Mouse (Mus musculus) kidney, embryonic 15.5 days (tissue): ENCODE measurements at regions not wholly inside any gene's neighbourhood (a gene's known extent, or its start where the extent isn't known, plus 50 kb on each side); places are given as distances from the start of the nearest gene placed in this dataset.

Source experiments
- ATAC-seq: fragments of 200-750 bp; cut with Nextera tagmentation; replicated peaks from 2 replicates; pipeline ENCODE4 v1.8.0; 2017; ENCODE audit warnings: moderate TSS enrichment; ENCODE audit not compliant: low FRiP score
- H3K27ac ChIP-seq: fragments of 300-500 bp; sonication (generic); 2 replicates; pipeline ENCODE4 v1.5.1; 2015; ENCODE audit warnings: mild to moderate bottlenecking, inconsistent platforms
- H3K27me3 ChIP-seq: fragments of 300-500 bp; sonication (generic); 2 replicates; pipeline ENCODE4 v1.6.1; 2015; ENCODE audit warnings: inconsistent platforms
- H3K36me3 ChIP-seq: fragments of 300-500 bp; sonication (generic); 2 replicates; pipeline ENCODE4 v1.6.1; 2015; ENCODE audit warnings: inconsistent platforms
- H3K4me1 ChIP-seq: fragments of 300-500 bp; sonication (generic); 2 replicates; pipeline ENCODE4 v1.6.1; 2015; ENCODE audit warnings: inconsistent platforms
- H3K4me2 ChIP-seq: fragments of 300-500 bp; sonication (generic); 2 replicates; pipeline ENCODE4 v1.6.1; 2015; ENCODE audit warnings: moderate library complexity, mild to moderate bottlenecking, inconsistent platforms
- H3K4me3 ChIP-seq: fragments of 300-500 bp; sonication (generic); replicated peaks from 2 replicates; pipeline ENCODE4 v1.5.1; 2015; ENCODE audit warnings: mild to moderate bottlenecking, inconsistent platforms
- H3K9ac ChIP-seq: fragments of 300-500 bp; sonication (generic); 2 replicates; pipeline ENCODE4 v1.6.1; 2015; ENCODE audit warnings: mild to moderate bottlenecking, inconsistent platforms
- H3K9me3 ChIP-seq: fragments of 300-500 bp; sonication (generic); replicated peaks from 2 replicates; pipeline ENCODE4 v1.6.1; 2016; ENCODE audit warnings: inconsistent platforms
- WGBS: fragments of 180-500 bp; shearing (Covaris S2); methylation state at CpG from one replicate; pipeline ENCODE4 v1.1.7; 2015; ENCODE audit warnings: mixed read lengths; 5-methylcytosine and 5-hydroxymethylcytosine counted together

DNA sequence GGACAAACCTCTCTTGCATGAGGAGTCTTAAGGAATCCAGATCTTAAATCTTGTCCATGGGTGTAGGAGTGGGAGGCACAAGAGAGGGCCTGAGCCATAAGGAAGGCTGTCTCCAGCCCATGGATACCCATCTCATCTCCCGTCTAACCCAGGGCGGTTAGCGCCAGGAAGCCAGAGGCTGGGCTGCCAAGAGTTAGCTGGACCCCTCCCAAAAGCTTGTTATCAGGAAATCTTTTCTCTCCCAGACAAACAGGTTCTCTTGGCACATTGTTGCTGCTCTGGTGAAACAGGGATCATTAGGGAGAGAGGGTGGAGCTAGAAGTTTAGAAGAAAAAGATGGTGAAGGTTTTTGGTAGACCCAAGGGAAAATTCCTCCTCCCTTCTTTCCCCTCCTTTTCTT lies 87.0 kb upstream of the Atp6ap2 start:
- Histone ChIP-seq H3K27ac (no peak overlapping the region), H3K36me3 (no peaks in the 10 kb centered on the region), H3K27me3 (peaks cover 23% of the 10 kb centered on the region; the same call in 1 of the 2 replicates), H3K4me3 (no peak overlapping the region), H3K4me1 (peaks cover 5% of the 10 kb centered on the region; the same call in 1 of the 2 replicates), H3K9ac (no peak overlapping the region), H3K9me3 (no peaks in the 10 kb centered on the region), H3K4me2 (no peak overlapping the region)
- no peak for ATAC-seq
- WGBS, result 79% methylated on average over 3 of the region's 3 CpGs

DNA sequence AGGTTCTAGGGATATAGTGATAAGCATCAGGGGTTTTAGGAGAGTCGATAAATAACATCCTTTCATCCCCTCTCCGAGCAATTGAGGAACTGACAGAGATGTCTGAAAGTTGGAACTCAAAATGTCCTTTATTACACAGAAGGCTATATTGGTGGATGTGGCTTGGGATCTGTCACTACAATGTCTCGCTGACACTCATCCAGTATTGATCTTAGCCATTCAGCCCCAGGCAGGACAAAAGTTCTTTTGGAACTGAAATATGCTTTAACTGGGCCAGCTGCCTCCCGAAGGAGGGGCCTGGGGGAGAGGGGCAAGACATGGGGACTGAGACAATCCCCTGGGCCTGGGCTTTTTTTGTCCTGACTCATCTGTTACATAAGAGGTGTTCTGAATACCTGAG lies 85.2 kb upstream of the Atp6ap2 start:
- H3K27me3 ChIP-seq, result peaks cover 23% of the 10 kb centered on the region; the same call in 1 of the 2 replicates
- H3K36me3 ChIP-seq, result no peaks in the 10 kb centered on the region
- H3K27ac ChIP-seq, result no peak overlapping the region
- H3K4me2 ChIP-seq, result no peak overlapping the region
- peaks cover 5% of the 10 kb centered on the region; the same call in 1 of the 2 replicates for H3K4me1 ChIP-seq
- 71% methylated on average over 4 of the region's 4 CpGs for WGBS
- no peak overlapping the region for H3K4me3 ChIP-seq
- ATAC-seq, result no peak
- H3K9me3 ChIP-seq, result no peaks in the 10 kb centered on the region
- no peak overlapping the region for H3K9ac ChIP-seq

DNA sequence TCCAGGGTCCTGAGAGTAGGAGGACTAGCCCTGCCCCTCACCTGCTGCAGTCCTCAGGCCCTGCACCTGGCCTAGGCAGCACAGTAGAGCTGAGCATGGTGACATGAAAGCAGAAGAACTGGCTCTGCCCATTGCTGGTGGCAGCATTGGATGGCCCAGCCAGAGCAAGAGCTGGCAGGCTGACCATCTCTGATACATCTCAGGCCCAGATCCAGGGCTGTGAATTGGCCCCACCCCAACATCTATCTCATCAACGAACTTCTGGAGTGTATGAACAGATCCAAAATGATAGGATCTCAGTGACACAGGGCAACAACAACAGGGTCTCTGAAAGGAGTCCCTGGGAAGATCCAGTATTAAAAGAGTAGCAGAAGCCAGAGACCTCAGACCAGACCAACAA lies 84.0 kb upstream of the Atp6ap2 start:
- Histone ChIP-seq H3K9me3 (no peaks in the 10 kb centered on the region), H3K4me2 (no peak overlapping the region), H3K4me1 (peaks cover 5% of the 10 kb centered on the region; the same call in 1 of the 2 replicates), H3K27me3 (peaks cover 19% of the 10 kb centered on the region; the same call in 1 of the 2 replicates), H3K9ac (no peak overlapping the region), H3K36me3 (no peaks in the 10 kb centered on the region), H3K4me3 (no peak overlapping the region), H3K27ac (no peak overlapping the region)
- 67% methylated on average over 1 of the region's 1 CpGs for WGBS
- no peak for ATAC-seq

- Histone ChIP-seq H3K4me3 (no peak overlapping the region), H3K9me3 (no peaks in the 10 kb centered on the region), H3K9ac (no peak overlapping the region), H3K4me1 (no peaks in the 10 kb centered on the region), H3K27me3 (peaks cover 6% of the 10 kb centered on the region; the same call in 1 of the 2 replicates), H3K4me2 (no peak overlapping the region), H3K27ac (no peak overlapping the region), H3K36me3 (no peaks in the 10 kb centered on the region)
- ATAC-seq, result no peak
- WGBS, result 62% methylated on average over 3 of the region's 3 CpGs
Observed at GRCm38 (mm10) chrX:12511119-12511518, 76.5 kb upstream of the Atp6ap2 start.

DNA sequence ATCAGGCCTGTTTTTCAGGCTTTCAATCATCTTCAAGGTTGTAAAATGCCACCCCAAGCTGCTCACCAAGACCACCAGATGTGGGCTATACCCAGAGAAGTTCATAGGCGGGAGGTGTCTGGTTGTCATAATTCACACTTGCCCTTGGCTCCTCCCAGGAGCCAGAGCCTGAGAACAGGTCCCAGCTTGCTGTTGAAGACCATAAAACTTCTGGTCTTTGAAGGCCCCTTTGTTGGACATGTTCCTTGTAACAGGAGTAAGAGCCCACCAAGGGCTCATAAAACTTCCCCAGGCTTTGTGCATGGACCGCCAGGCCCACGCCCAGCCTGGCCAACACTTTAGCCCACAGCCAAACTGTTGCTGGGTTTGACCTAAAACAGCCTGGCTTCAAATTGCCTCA lies 62.6 kb upstream of the Atp6ap2 start:
- H3K9me3 ChIP-seq, result no peaks in the 10 kb centered on the region
- no peaks in the 10 kb centered on the region for H3K4me1 ChIP-seq
- no peak overlapping the region for H3K27ac ChIP-seq
- no peak for ATAC-seq
- H3K27me3 ChIP-seq, result peaks cover 8% of the 10 kb centered on the region
- no peak overlapping the region for H3K4me2 ChIP-seq
- H3K36me3 ChIP-seq, result no peaks in the 10 kb centered on the region
- H3K9ac ChIP-seq, result no peak overlapping the region
- no peak overlapping the region for H3K4me3 ChIP-seq
- 51% methylated on average over 3 of the region's 3 CpGs for WGBS

DNA sequence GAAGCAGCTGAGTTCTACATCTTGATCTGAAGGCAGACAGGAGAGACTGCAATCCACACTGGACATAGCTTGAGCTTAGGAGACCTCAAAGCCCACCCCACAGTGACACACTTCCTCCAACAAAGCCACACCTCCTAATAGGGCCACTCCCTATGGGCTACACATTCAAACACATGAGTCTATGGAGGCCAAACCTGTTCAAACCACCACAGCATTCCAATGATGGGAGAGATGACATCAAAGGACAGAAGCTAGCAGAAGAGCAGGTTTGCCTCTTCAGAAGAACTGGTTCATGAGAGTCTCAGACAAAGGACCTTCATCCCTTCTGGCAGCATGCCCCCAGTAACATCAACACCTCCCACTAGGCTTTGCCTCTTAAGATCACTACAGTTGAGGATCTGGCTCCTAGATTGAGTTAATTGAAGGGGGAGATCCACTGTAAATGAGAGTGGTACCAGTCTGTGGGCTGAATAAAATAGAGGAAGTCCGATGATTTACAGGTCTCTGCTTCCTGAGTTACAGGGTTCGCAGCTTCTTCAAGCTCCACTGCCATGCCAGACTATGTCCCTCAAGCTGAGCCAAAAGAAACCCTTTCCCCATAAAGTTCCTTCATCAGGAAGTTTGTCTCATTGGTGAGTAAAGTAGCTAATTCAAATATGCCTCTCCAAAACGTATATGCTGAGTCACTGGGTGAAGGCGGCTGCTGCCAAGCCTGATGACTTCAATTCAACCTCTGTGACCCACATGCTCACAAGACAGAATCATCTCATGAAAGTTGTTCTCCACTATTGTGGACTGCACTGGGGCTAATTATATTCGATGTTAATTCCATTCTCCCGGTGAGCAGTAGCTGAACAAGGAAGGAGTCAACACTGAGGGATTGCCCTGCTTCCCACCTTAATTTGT lies 56.9 kb upstream of the Atp6ap2 start:
- H3K27me3 ChIP-seq, result no peaks in the 10 kb centered on the region
- no peaks in the 10 kb centered on the region for H3K36me3 ChIP-seq
- H3K9ac ChIP-seq, result no peak overlapping the region
- 58% methylated on average over 6 of the region's 6 CpGs for whole genome bisulfite sequencing
- H3K27ac ChIP-seq, result no peak overlapping the region
- H3K4me2 ChIP-seq, result no peak overlapping the region
- no peaks in the 10 kb centered on the region for H3K9me3 ChIP-seq
- ATAC-seq, result no peak
- H3K4me3 ChIP-seq, result no peak overlapping the region
- no peaks in the 10 kb centered on the region for H3K4me1 ChIP-seq
